Mouse (Mus musculus) hindlimb bud, embryonic 11.5 days (tissue): ENCODE measurements around the gene Il1r1.
"Not testable (repeated sequence)": the region's sequence is repeated elsewhere in the genome, so short reads cannot be mapped to it uniquely, and the experiment has no call there.

Source experiments
- DNase-seq: peaks from one replicate; pipeline ENCODE4 v3.0.0-alpha.2; 2012; ENCODE audit warnings: low read depth, low spot score; ENCODE audit errors: extremely low spot score

Gene Il1r1

GRCm38 (mm10) chr1:40268536-40268935 is 43.7 kb downstream of the Il1r1 start:
- DNase-seq: no peak

DNA sequence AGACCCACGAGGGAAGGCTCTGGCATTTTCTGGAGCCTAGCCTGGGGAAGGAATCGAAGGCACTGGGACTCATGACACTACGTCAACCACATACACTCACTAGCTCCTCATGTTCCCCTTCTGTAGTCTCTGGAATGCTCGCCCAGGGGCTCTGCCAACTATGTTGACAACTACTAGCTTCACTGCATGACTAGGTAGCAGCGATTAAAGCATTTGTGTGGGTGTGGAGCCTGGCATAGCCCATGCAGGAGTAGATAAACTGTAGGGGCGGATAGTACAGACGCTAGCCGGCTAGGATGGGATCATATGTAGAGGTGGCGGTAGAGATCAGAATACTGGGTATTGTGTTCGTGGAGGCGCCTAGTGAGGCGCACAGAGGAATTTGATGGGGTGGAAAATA is 45.5 kb downstream of the Il1r1 start:
- no peak for DNase-seq

- no peak for DNase-seq
These were observed 46.2 kb downstream of the Il1r1 start for GRCm38 (mm10) chr1:40271052-40271451.

- no peak for DNase-seq
These were observed 46.7 kb downstream of the Il1r1 start for GRCm38 (mm10) chr1:40271486-40272055.

GRCm38 (mm10) chr1:40272204-40272603 is 47.3 kb downstream of the Il1r1 start:
- DNase-seq: no peak

DNA sequence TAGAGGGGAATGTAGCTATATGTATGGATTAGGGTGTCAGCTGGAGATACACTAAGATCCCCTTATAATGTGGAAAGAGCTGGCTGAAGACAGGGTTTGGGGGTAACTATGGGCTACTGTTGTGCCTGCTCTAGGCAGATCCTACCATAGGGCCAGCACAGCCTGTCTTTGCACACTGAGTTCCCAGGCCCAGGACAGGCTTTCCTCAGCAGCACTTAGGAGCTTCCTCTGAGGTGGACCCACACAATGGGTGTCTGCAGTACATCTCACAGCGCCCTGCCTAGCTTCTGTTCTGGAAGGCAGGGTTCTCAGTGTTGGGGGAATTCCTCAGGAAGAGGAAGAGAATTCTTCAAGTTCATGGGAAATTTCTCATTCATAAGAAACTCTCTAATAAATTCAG is 48.6 kb downstream of the Il1r1 start:
- DNase-seq: no peak

- no peak for DNase-seq
These were observed 50.6 kb downstream of the Il1r1 start for GRCm38 (mm10) chr1:40275285-40276013.

GRCm38 (mm10) chr1:40277944-40278343 is 53.1 kb downstream of the Il1r1 start:
- no peak for DNase-seq

- DNase-seq: no peak
These were observed 53.8 kb downstream of the Il1r1 start for GRCm38 (mm10) chr1:40278720-40279119.

- DNase-seq: no peak
These were observed 54.4 kb downstream of the Il1r1 start for GRCm38 (mm10) chr1:40279182-40279743.

- no peak for DNase-seq
These were observed 57.1 kb downstream of the Il1r1 start for GRCm38 (mm10) chr1:40281950-40282349.

DNA sequence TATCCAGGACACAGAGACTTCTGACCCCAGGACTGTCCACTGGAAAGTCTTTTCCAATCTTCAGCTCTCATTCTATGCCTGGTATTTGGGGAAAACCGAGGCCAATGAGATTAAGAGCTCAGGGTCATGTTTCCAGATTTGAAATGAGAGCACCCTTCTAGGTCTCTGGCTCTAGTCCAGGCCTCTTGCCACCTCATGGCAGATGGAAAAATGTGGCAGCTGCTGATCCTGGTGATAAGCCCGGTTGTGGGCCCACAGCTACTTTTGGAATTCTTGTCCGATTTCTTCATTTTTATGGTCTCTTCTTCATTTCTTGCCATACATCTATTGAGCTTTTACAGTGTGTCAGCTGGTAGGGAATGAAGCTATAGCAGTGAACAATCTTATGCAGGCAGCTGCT is 57.5 kb downstream of the Il1r1 start:
- no peak for DNase-seq

DNA sequence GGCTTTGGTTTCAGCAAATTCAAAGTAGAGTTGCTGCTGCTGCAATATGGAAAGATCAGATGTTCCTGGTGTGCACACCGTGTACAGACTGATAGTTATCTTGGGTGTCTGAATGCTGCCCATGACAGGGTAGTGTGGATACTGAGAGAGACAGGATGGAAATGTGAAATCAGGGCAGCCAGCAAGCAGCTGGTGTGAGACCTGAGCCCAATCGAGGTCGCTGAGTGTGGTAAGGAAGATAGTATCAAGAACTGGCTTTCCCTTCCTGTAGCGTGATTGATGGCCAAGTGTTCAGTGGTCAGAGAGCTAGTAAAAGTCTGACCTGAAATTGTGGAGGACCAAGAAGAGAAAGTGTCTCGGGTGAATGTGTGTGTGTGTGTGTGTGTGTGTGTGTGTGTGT is 59.1 kb downstream of the Il1r1 start:
- DNase-seq: no peak

DNA sequence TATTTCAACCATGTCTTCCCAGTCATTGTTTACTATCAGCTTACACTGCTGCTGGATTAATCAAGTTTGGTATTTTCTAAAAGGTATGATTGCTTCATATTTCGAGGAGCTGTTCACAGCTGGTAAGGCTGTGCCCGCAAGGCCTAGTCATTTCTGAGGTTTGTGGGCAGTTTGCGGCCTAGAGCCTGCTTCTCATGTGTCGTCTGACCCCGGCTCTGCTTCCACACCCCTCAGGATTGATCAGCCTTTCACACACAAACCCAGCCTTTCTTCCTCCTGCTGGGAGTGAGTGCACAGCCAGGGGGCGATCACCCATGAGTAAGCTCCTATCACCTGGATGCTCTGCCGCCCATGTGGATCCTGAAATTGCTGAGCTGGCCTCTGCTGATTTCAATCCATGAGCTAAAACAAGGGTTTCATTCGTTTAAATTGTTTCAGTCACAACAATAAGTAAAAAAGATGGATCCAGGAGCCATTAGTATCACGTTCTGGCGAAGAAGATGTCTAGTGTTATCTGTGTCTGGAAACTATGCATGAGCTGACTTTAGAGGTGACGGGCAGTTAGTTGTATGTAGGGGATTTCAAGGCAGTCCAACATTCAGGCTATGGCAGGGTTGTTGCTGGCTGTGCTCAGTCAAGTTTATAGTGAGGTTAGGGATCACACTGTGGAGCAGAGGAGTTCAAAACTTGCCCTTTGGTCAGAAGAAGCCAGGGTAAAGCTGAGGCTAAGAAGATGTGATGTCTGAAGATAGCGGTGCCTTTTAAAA is 65.8 kb downstream of the Il1r1 start:
- DNase-seq: no peak

GRCm38 (mm10) chr1:40292231-40292630 is 67.4 kb downstream of the Il1r1 start:
- DNase-seq: no peak

DNA sequence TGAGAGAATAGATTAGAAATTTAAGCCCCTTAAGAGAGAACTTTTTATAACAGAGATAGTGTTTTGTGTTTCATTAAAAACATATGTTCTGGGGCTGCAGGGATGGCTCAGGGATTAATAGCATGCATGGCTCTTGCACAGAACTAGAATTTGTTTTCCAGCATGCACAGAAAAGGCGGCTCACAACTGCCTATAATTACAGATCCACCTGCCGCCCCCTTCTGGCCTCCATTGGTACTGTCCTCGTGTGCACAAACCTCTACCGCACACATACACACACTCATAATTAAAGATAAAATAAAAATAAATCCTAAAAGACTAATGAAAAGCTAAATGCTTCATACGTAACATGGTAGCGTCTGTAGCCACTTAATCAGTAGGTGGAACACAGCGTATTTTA is 69.0 kb downstream of the Il1r1 start:
- no peak for DNase-seq

DNA sequence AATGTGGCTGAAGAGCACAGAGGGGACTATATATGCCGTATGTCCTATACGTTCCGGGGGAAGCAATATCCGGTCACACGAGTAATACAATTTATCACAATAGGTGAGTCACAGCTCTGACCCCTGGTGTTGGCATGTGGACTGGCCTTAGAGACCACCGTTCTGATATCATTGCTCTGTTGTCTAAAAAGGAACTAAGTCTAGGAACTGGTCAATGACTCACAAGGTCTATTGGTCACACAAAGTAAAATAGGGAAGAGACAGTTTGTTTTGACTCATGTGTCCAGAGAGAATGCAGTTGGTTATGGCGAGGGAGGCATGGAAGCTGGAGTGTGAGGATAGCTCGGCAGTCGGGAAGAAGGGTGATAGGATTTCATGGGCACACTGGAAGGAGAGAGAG is 69.9 kb downstream of the Il1r1 start:
- DNase-seq: no peak

GRCm38 (mm10) chr1:40298053-40298452 is 73.2 kb downstream of the Il1r1 start:
- no peak for DNase-seq

DNA sequence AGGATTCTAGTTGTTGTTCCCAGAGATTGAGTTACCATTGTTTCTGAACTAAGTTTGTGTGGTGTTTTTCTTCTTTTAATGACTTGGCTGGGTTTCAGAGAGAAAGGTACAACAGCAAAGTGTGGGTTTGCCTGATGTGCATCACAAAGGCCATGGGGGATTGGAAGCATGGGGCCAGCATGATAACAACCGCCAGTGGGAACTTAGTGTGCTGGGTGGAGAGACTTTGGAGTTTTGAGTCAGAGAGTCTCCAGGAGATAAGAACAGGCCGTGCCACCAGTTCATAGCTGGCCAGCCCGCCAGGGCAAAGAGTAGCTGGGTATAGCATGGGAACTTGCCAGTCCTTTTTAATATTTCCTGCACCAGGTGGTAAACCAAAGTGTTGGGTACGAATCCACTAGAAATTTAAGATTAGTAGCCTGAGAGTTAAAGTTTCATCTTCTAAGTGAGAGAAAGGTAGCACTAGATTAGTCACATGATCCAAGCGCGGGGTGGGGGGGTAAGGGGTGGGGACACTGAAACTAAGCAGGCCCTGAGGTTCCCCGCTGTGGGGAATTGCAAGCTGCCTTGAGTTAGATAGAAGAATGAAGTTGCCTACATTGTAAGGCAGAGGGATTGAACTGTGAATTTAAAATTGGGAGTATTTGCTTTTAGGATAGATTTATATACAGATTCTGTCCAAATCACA is 78.4 kb downstream of the Il1r1 start:
- DNase-seq: no peak

DNA sequence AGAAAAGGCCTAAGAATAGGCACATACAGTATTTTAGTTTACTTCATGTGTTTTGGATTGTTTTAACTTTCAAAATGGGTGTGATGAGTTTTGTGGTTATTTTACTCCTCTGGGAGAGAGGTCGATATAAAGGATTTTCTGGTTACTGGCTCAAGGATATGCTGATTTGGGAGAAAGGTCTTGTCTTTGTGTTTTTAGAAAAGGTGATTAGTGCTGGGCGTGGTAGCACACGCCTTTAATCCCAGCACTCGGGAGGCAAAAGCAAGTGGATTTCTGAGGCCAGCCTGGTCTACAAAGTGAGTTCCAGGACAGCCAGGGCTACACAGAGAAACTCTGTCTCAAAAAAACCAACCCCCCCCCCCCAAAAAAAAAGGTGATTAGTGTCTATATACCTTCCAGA is 79.4 kb downstream of the Il1r1 start:
- not testable (repeated sequence) for DNase-seq

- no peak for DNase-seq
These were observed 81.2 kb downstream of the Il1r1 start for GRCm38 (mm10) chr1:40306111-40306510.
